Mouse (Mus musculus): ENCODE measurements around the gene Pctp.

GRCm38 (mm10) chr11:90026802-90027174 is 24.1 kb upstream of the Pctp start:
- TF ChIP-seq GATA1 (IDR thresholded peaks at IDR 0.05; ENCODE audit: low read length), result no peak
- no peak for TF ChIP-seq TAL1 (IDR thresholded peaks at IDR 0.05; ENCODE audit: low read length)

All from erythroblast, embryonic 14.5 days (primary cell).